Mouse (Mus musculus) limb, embryonic 13.5 days (tissue): ENCODE data around the gene Arhgap1. TPM values are rescaled to one million over a fixed set of nuclear protein-coding genes. Genes with fewer than 3 reads are reported as not detected.
A peak's percentile ranks its signal among the peaks of the same experiment; 100 is the strongest.
"Not testable (repeated sequence)": the region's sequence is repeated elsewhere in the genome, so short reads cannot be mapped to it uniquely, and the experiment has no call there.

ENCODE experiments used
- ATAC-seq: fragments of 200-750 bp; cut with Nextera tagmentation; 2 replicates; pipeline ENCODE4 v1.8.0; 2017; ENCODE audit warnings: low read depth, moderate number of reproducible peaks, moderate TSS enrichment; ENCODE audit not compliant: low FRiP score
- H3K27ac ChIP-seq: fragments of 300-500 bp; sonication (generic); 2 replicates; pipeline ENCODE4 v1.5.1; 2015; ENCODE audit warnings: inconsistent platforms, mild to moderate bottlenecking, moderate library complexity
- H3K27me3 ChIP-seq: fragments of 300-500 bp; sonication (generic); 2 replicates; pipeline ENCODE4 v1.6.1; 2015; ENCODE audit warnings: mild to moderate bottlenecking, inconsistent platforms
- H3K36me3 ChIP-seq: fragments of 300-500 bp; sonication (generic); 2 replicates; pipeline ENCODE4 v1.6.1; 2015; ENCODE audit warnings: inconsistent platforms, mild to moderate bottlenecking, moderate library complexity
- H3K4me1 ChIP-seq: fragments of 300-500 bp; sonication (generic); 2 replicates; pipeline ENCODE4 v1.6.1; 2015; ENCODE audit warnings: inconsistent platforms
- H3K4me2 ChIP-seq: fragments of 300-500 bp; sonication (generic); replicated peaks from 2 replicates; pipeline ENCODE4 v1.6.1; 2015; ENCODE audit warnings: inconsistent platforms, mild to moderate bottlenecking, moderate library complexity
- H3K4me3 ChIP-seq: fragments of 300-500 bp; sonication (generic); 2 replicates; pipeline ENCODE4 v1.5.1; 2015; ENCODE audit warnings: moderate library complexity, mild to moderate bottlenecking, inconsistent platforms
- H3K9ac ChIP-seq: fragments of 300-500 bp; sonication (generic); 2 replicates; pipeline ENCODE4 v1.6.1; 2015; ENCODE audit warnings: mild to moderate bottlenecking, inconsistent platforms
- H3K9me3 ChIP-seq: fragments of 300-500 bp; sonication (generic); 2 replicates; pipeline ENCODE4 v1.6.1; 2016; ENCODE audit warnings: inconsistent platforms
- WGBS: fragments of 180-500 bp; shearing (Covaris S2); methylation state at CpG from one replicate; pipeline ENCODE4 v1.1.7; 2015; 5-methylcytosine and 5-hydroxymethylcytosine counted together
- polyA plus RNA-seq: library from polyadenylated mRNA; unstranded; fragments of >200 nt; fragmentation: Nextera tagmentation; extraction: Ambion mirVana; gene quantifications from 2 replicates; pipeline ENCODE4 v1.2.1, GENCODE M21; 2015

Arhgap1 gene
- polyA plus RNA-seq = 104 and 111 TPM in 2 replicates

- peaks cover 17% of the 10 kb centered on the region for H3K4me1 ChIP-seq
- ATAC-seq = peak; percentile 94
Measured at GRCm38 (mm10) chr2:91649553-91650359, at the start of gene Arhgap1, which contains the start of gene Zfp408. Gene Arhgap1, plus strand, starts transcription at chr2:91649860. Gene Zfp408, minus strand, starts transcription at chr2:91649791.

GRCm38 (mm10) chr2:91600475-91600874 is 49.2 kb upstream of the Arhgap1 start:
- no peak overlapping the region for H3K4me2 ChIP-seq
- no peak overlapping the region for H3K9ac ChIP-seq
- no peak for ATAC-seq
- no peak overlapping the region for H3K4me3 ChIP-seq
- no peaks in the 10 kb centered on the region for H3K4me1 ChIP-seq
- peaks cover 88% of the 10 kb centered on the region for H3K36me3 ChIP-seq
- H3K9me3 ChIP-seq = no peaks in the 10 kb centered on the region
- no peak overlapping the region for H3K27ac ChIP-seq
- 94% methylated on average over 4 of the region's 4 CpGs for WGBS
- H3K27me3 ChIP-seq = no peaks in the 10 kb centered on the region

More at GRCm38 (mm10) chr2:91649553-91650359, at the start of gene Arhgap1, which contains the start of gene Zfp408:
- Histone ChIP-seq H3K36me3 (peaks cover 53% of the 10 kb centered on the region), H3K27ac (peak within 1 kb of the TSS; percentile 90), H3K9ac (peak within 1 kb of the TSS; percentile 97), H3K4me2 (peak within 1 kb of the TSS; percentile 96), H3K4me3 (peak within 1 kb of the TSS; percentile 95), H3K9me3 (no peaks in the 10 kb centered on the region), H3K27me3 (no peaks in the 10 kb centered on the region)
- under 1% methylated on average over 44 of the region's 44 CpGs for WGBS

- no peaks in the 10 kb centered on the region for H3K9me3 ChIP-seq
- no peaks in the 10 kb centered on the region for H3K4me1 ChIP-seq
- no peaks in the 10 kb centered on the region for H3K27me3 ChIP-seq
- H3K36me3 ChIP-seq = peaks cover 85% of the 10 kb centered on the region
- WGBS = 86% methylated on average over 4 of the region's 4 CpGs
- H3K9ac ChIP-seq = no peak overlapping the region
- no peak overlapping the region for H3K27ac ChIP-seq
- H3K4me2 ChIP-seq = no peak overlapping the region
- ATAC-seq = no peak
- no peak overlapping the region for H3K4me3 ChIP-seq
Measured at GRCm38 (mm10) chr2:91602389-91602788, 47.3 kb upstream of the Arhgap1 start.

- H3K9ac ChIP-seq, H3K27me3 ChIP-seq, ATAC-seq, H3K4me3 ChIP-seq, H3K27ac ChIP-seq, H3K4me2 ChIP-seq, H3K9me3 ChIP-seq, H3K4me1 ChIP-seq: not testable (repeated sequence)
- H3K36me3 ChIP-seq = peaks cover 74% of the 10 kb centered on the region
Measured at GRCm38 (mm10) chr2:91609370-91609769, 40.3 kb upstream of the Arhgap1 start.

- no peak overlapping the region for H3K27ac ChIP-seq
- no peak overlapping the region for H3K4me2 ChIP-seq
- H3K36me3 ChIP-seq = peaks cover 65% of the 10 kb centered on the region
- H3K9ac ChIP-seq = no peak overlapping the region
- no peak overlapping the region for H3K4me3 ChIP-seq
- 96% methylated on average over 5 of the region's 5 CpGs for WGBS
- H3K9me3 ChIP-seq = no peaks in the 10 kb centered on the region
- ATAC-seq = no peak
- no peaks in the 10 kb centered on the region for H3K4me1 ChIP-seq
- H3K27me3 ChIP-seq = no peaks in the 10 kb centered on the region
Measured at GRCm38 (mm10) chr2:91622356-91622755, 27.3 kb upstream of the Arhgap1 start.

GRCm38 (mm10) chr2:91623366-91623765 is 26.3 kb upstream of the Arhgap1 start:
- not testable (repeated sequence) for H3K9me3 ChIP-seq, H3K4me2 ChIP-seq, H3K27me3 ChIP-seq, ATAC-seq, H3K4me1 ChIP-seq, H3K27ac ChIP-seq, H3K9ac ChIP-seq, H3K4me3 ChIP-seq
- H3K36me3 ChIP-seq = peaks cover 55% of the 10 kb centered on the region
- 95% methylated on average over 7 of the region's 7 CpGs for WGBS

DNA sequence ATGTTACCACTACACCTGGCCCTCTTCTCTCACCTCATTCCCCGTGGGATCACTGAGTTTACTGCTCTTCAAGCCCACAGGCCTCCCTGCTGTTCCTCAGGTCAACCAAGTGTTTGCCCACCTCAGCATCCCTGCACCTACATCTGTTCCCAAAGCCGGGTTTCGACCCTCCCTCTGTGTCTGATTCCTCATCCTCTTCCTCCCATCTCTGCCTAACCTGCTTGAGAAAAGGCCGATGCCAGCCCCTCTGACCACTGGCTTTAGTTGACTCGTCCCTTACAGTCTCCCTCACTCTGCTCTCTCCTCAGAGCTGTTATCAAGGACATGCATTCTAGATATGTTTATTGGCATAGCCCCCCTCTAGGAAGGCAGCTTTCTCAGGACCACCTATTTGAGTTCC is 22.2 kb upstream of the Arhgap1 start:
- Histone ChIP-seq H3K4me1 (no peaks in the 10 kb centered on the region), H3K27ac (no peak overlapping the region), H3K9me3 (no peaks in the 10 kb centered on the region), H3K4me2 (no peak overlapping the region), H3K4me3 (no peak overlapping the region), H3K9ac (no peak overlapping the region), H3K27me3 (no peaks in the 10 kb centered on the region), H3K36me3 (peaks cover 16% of the 10 kb centered on the region)
- 73% methylated on average over 5 of the region's 5 CpGs for WGBS
- no peak for ATAC-seq

DNA sequence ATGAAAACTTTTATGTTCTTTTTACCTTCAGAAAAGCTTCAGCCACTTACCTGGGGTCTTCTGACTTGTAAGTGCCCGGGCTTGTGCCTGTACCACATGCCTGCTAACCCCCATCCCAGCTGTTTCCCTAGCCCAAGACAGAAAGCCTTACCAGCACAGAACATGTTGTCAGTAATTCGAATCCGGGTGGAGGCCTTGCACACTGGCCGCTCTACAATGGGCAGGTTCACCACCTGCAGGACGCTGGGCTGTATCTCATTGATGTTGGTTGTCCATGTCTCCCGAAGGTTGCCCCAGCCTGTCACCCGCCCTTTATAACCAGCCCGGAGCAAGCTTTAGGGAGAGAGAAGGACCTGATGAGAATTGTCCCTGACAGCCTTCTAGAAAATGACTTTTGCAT is 21.5 kb upstream of the Arhgap1 start:
- no peak for ATAC-seq
- Histone ChIP-seq H3K4me2 (no peak overlapping the region), H3K9me3 (no peaks in the 10 kb centered on the region), H3K36me3 (peaks cover 9% of the 10 kb centered on the region), H3K4me1 (no peaks in the 10 kb centered on the region), H3K4me3 (no peak overlapping the region), H3K9ac (no peak overlapping the region), H3K27ac (no peak overlapping the region), H3K27me3 (no peaks in the 10 kb centered on the region)
- 87% methylated on average over 8 of the region's 8 CpGs for WGBS

DNA sequence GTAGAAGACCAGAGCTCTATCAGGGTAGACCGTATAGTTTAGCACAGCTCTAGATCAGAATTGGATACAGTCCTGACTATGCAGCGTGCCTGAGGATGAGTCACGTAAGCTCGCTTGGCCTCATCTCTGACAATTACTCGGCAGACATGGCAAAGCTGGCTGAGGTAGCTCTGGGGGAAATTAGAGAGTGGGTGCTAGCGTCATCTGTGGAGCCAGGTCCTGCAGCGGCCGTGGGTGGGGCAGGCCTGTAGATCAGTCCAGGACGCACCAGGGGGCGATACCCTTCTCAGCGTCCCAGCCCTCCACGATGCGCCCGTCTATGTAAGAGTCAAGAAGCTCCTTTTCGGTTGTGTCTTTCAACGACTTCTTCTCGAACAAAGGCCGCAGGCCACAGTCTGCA is 20.0 kb upstream of the Arhgap1 start:
- Histone ChIP-seq H3K27me3 (no peaks in the 10 kb centered on the region), H3K27ac (no peak overlapping the region), H3K9ac (no peak overlapping the region), H3K4me3 (no peak overlapping the region), H3K36me3 (no peaks in the 10 kb centered on the region), H3K9me3 (no peaks in the 10 kb centered on the region), H3K4me1 (no peaks in the 10 kb centered on the region), H3K4me2 (no peak overlapping the region)
- WGBS = 85% methylated on average over 18 of the region's 18 CpGs
- no peak for ATAC-seq

- ATAC-seq = no peak
- Histone ChIP-seq H3K9ac (no peak overlapping the region), H3K9me3 (no peaks in the 10 kb centered on the region), H3K4me3 (no peak overlapping the region), H3K36me3 (no peaks in the 10 kb centered on the region), H3K4me2 (no peak overlapping the region), H3K4me1 (no peaks in the 10 kb centered on the region), H3K27ac (no peak overlapping the region), H3K27me3 (no peaks in the 10 kb centered on the region)
- 88% methylated on average over 12 of the region's 12 CpGs for WGBS
Measured at GRCm38 (mm10) chr2:91630384-91630783, 19.3 kb upstream of the Arhgap1 start.

- H3K4me2 ChIP-seq = no peak overlapping the region
- H3K9ac ChIP-seq = no peak overlapping the region
- H3K9me3 ChIP-seq = no peaks in the 10 kb centered on the region
- no peak overlapping the region for H3K4me3 ChIP-seq
- no peaks in the 10 kb centered on the region for H3K27me3 ChIP-seq
- no peak overlapping the region for H3K27ac ChIP-seq
- WGBS = 85% methylated on average over 5 of the region's 5 CpGs
- ATAC-seq = no peak
- H3K4me1 ChIP-seq = no peaks in the 10 kb centered on the region
- H3K36me3 ChIP-seq = no peaks in the 10 kb centered on the region
Measured at GRCm38 (mm10) chr2:91631826-91632225, 17.8 kb upstream of the Arhgap1 start.

GRCm38 (mm10) chr2:91632316-91632715 is 17.3 kb upstream of the Arhgap1 start:
- Histone ChIP-seq H3K27me3 (no peaks in the 10 kb centered on the region), H3K4me2 (no peak overlapping the region), H3K4me3 (no peak overlapping the region), H3K27ac (no peak overlapping the region), H3K36me3 (no peaks in the 10 kb centered on the region), H3K4me1 (no peaks in the 10 kb centered on the region), H3K9ac (no peak overlapping the region), H3K9me3 (no peaks in the 10 kb centered on the region)
- ATAC-seq = no peak
- WGBS = 75% methylated on average over 5 of the region's 5 CpGs
